Comparison of ENCODE assay signal across 23 mouse cellular contexts in genomic region chr2:131477917-131478316, GRCm38 (mm10).
"Had no signal": no experiment of that assay in that cellular context is flagged by ENCODE, and none has a peak within 500 bp of the region (broad histone marks: within the 10 kb centered on the region; RNA-seq: fewer than 3 reads in every experiment).

No protein-coding gene starts in this region.

- H3K27ac ChIP-seq: left cerebral cortex, adult 2 months; limb, embryonic 12.5 days; limb, embryonic 15.5 days; liver, embryonic 14.5 days; macrophage; midbrain, embryonic 13.5 days; neural tube, embryonic 12.5 days; neural tube, embryonic 15.5 days; stomach, postnatal 0 days had no signal

- H3K36me3 ChIP-seq: limb, embryonic 12.5 days; limb, embryonic 15.5 days; midbrain, embryonic 13.5 days; neural tube, embryonic 12.5 days; neural tube, embryonic 15.5 days had no signal

- H3K27me3 ChIP-seq: limb, embryonic 12.5 days; limb, embryonic 15.5 days; midbrain, embryonic 13.5 days; neural tube, embryonic 12.5 days; neural tube, embryonic 15.5 days had no signal

- H3K4me3 ChIP-seq: left cerebral cortex, adult 2 months; limb, embryonic 12.5 days; limb, embryonic 15.5 days; midbrain, embryonic 13.5 days; neural tube, embryonic 12.5 days; neural tube, embryonic 15.5 days had no signal

- ATAC-seq: liver, postnatal 0 days; lung, postnatal 0 days; midbrain, embryonic 13.5 days had no signal

- H3K9ac ChIP-seq: limb, embryonic 12.5 days; limb, embryonic 15.5 days; liver, embryonic 14.5 days; liver, postnatal 0 days; lung, embryonic 14.5 days; midbrain, embryonic 13.5 days; neural tube, embryonic 12.5 days; neural tube, embryonic 15.5 days had no signal

- H3K4me1 ChIP-seq: midbrain, embryonic 13.5 days; neural tube, embryonic 12.5 days; neural tube, embryonic 15.5 days had no signal

- H3K4me2 ChIP-seq: limb, embryonic 12.5 days; limb, embryonic 15.5 days; liver, embryonic 11.5 days; lung, embryonic 14.5 days; midbrain, embryonic 13.5 days; neural tube, embryonic 12.5 days; neural tube, embryonic 15.5 days had no signal

- DNase-seq: kidney, adult 9 months; kidney, postnatal 10 days; kidney, postnatal 36 days; layer of hippocampus, postnatal 36 days; liver, postnatal 0 days; lung, embryonic 14.5 days; right cerebral cortex, adult 18-20 months; right cerebral cortex, postnatal 14 days; right cerebral cortex, postnatal 4 days; thymus, adult 2 months; thymus, postnatal 14 days; thymus, postnatal 4 days had no signal

- H3K9me3 ChIP-seq: limb, embryonic 12.5 days; limb, embryonic 15.5 days; midbrain, embryonic 13.5 days; neural tube, embryonic 15.5 days had no signal
